8 mouse cellular contexts compared by ENCODE assay signal in the genomic region with DNA sequence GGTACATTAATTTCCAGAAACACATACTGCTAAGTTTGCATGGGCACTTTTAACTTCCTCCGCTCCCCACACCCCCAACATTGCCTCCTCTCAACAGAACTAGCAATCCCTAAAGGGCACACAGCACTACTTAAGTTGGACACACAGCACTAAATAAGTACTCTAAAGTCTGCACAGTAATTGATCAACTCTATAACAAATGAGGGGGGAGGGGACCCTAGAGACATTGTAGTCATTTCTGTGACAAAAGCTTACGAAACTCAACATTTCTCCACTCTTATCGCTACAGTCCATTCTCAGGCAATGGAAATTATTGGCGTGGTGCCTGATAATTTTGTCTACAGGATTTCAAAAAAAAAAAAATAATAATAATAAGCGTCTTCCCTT. TPM values are rescaled to one million over a fixed set of nuclear protein-coding genes. Genes with fewer than 3 reads are reported as not detected.
DNase-seq lines count a peak whose midpoint lies in the region; ATAC-seq and TF ChIP-seq lines count a peak whose summit lies in the region.

No protein-coding gene starts in this region.

- TF ChIP-seq RAD21 in MEL (IDR thresholded peaks at IDR 0.05; ENCODE audit: low read depth, low read length): no peak; the same call in 1 of the 2 replicates

- no peak for TF ChIP-seq CTCF in MEL (IDR thresholded peaks at IDR 0.05 in 2 of 3, conservative IDR thresholded peaks at IDR 0.05 in 1 of 3; ENCODE audit: control insufficient read depth in 1 of 3, insufficient read depth in 1 of 3, low read depth in 2 of 3, low read length in 3 of 3, poor library complexity in 1 of 3, severe bottlenecking in 1 of 3)

- H3K27me3 ChIP-seq in MEL (ENCODE audit: control insufficient read depth in 1 of 2, insufficient read depth in 2 of 2, low read length in 2 of 2): no peaks in the 10 kb centered on the region; a peak in 1 of 4 replicates
- H3K27me3 ChIP-seq in limb, embryonic 13.5 days: no peaks in the 10 kb centered on the region

- TF ChIP-seq POLR2A in MEL (IDR thresholded peaks at IDR 0.05; ENCODE audit: control insufficient read depth in 1 of 2, insufficient read depth in 1 of 2, low read depth in 1 of 2, low read length in 2 of 2, poor library complexity in 1 of 2): no peak

- TF ChIP-seq EP300 in MEL (IDR thresholded peaks at IDR 0.05; ENCODE audit: low read depth in 1 of 2, low read length in 2 of 2): peak; percentile 78 to 84

- WGBS in limb, embryonic 13.5 days: 5% methylated on average over 5 of the region's 5 CpGs

- peak; percentile 29 to 47 for DNase-seq in heart, adult 18-20 months
- DNase-seq in heart, postnatal 25 days (ENCODE audit: low spot score): no peak
- peak; percentile 83 for DNase-seq in MEL (ENCODE audit: low read depth, low spot score)
- DNase-seq in forelimb bud, embryonic 11.5 days (ENCODE audit: low read depth, low spot score): peak; percentile 7
- DNase-seq in retina, postnatal 1 day: peak; percentile 22
- DNase-seq in layer of hippocampus, postnatal 36 days: no peak
- no peak for DNase-seq in right cerebral cortex, postnatal 14 days

- no peaks in the 10 kb centered on the region for H3K79me2 ChIP-seq in MEL (ENCODE audit: control insufficient read depth, insufficient read depth, low read length, poor library complexity)

- H3K9me3 ChIP-seq in MEL (replicated peaks; ENCODE audit: insufficient read depth, low read length): no peaks in the 10 kb centered on the region
- no peaks in the 10 kb centered on the region for H3K9me3 ChIP-seq in limb, embryonic 13.5 days

- H3K9ac ChIP-seq in MEL (ENCODE audit: control insufficient read depth, low read depth, low read length, poor library complexity, severe bottlenecking): no peak overlapping the region
- peak overlapping the region; percentile 82 for H3K9ac ChIP-seq in limb, embryonic 13.5 days

- peak overlapping the region; percentile 87 for H3K4me2 ChIP-seq in limb, embryonic 13.5 days (replicated peaks)

- peaks cover 8 to 27% of the 10 kb centered on the region in 2 experiments for H3K4me1 ChIP-seq in MEL (ENCODE audit: control insufficient read depth in 1 of 2, insufficient read depth in 2 of 2, low read length in 2 of 2)
- H3K4me1 ChIP-seq in limb, embryonic 13.5 days: peaks cover 31% of the 10 kb centered on the region

- ATAC-seq in limb, embryonic 13.5 days (ENCODE audit: low FRiP score, low read depth): no peak

- 0 out of 4 replicates have a peak overlapping the region, but pooled peaks of 1 of the 2 experiments have one; percentile 4 for H3K4me3 ChIP-seq in MEL (ENCODE audit: control insufficient read depth in 1 of 2, insufficient read depth in 1 of 2, low read depth in 2 of 2, low read length in 2 of 2)
- H3K4me3 ChIP-seq in limb, embryonic 13.5 days: peak overlapping the region; percentile 61

- peaks cover 0 to 18% of the 10 kb centered on the region in 2 experiments; a peak in 2 of 4 replicates for H3K36me3 ChIP-seq in MEL (ENCODE audit: control insufficient read depth in 1 of 2, insufficient read depth in 2 of 2, low read length in 2 of 2)
- peaks cover 15% of the 10 kb centered on the region for H3K36me3 ChIP-seq in limb, embryonic 13.5 days

- intact Hi-C loops in heart, postnatal 25 days (cut with DNase I): loop anchor here (1.0 to 5.0 kb wide), 4 partner anchors 52 to 263 kb away; no protein-coding TSS in a partner anchor

- H3K27ac ChIP-seq in MEL (ENCODE audit: control insufficient read depth, low read depth, low read length): no peak overlapping the region
- H3K27ac ChIP-seq in limb, embryonic 13.5 days: peak overlapping the region; percentile 22; the same call in 1 of the 2 replicates

TF ChIP-seq in MEL, 35 proteins besides CTCF, POLR2A, EP300 and RAD21:
- TF ChIP-seq GATA1 (IDR thresholded peaks at IDR 0.05; ENCODE audit: low read depth, low read length) (peak; percentile 86), SIN3A (IDR thresholded peaks at IDR 0.05; ENCODE audit: low read length) (peak; percentile 41; the same call in 1 of the 2 replicates), TAL1 (IDR thresholded peaks at IDR 0.05; ENCODE audit: low read length) (peak; percentile 73), CHD2 (IDR thresholded peaks at IDR 0.05; ENCODE audit: low read length) (0 out of 2 replicates have a peak, but pooled peaks have one; percentile 48), POLR2AphosphoS2 (IDR thresholded peaks at IDR 0.05; ENCODE audit: low read length) (no peak), NELFE (IDR thresholded peaks at IDR 0.05; ENCODE audit: low read depth, low read length) (no peak), MYC (IDR thresholded peaks at IDR 0.05; ENCODE audit: low read depth, low read length) (no peak), MXI1 (IDR thresholded peaks at IDR 0.05; ENCODE audit: low read depth, low read length) (no peak; the same call in 1 of the 2 replicates), ETS1 (IDR thresholded peaks at IDR 0.05; ENCODE audit: low read depth, low read length) (peak; percentile 90), UBTF (IDR thresholded peaks at IDR 0.05; ENCODE audit: borderline replicate concordance, insufficient read depth, low read depth, low read length) (no peak), MYB (IDR thresholded peaks at IDR 0.05; ENCODE audit: low read depth, low read length) (0 out of 2 replicates have a peak, but pooled peaks have one; percentile 7), MAFK (IDR thresholded peaks at IDR 0.05; ENCODE audit: borderline replicate concordance, low read depth, low read length) (0 out of 2 replicates have a peak, but pooled peaks have one; percentile 31), MAZ (IDR thresholded peaks at IDR 0.05; ENCODE audit: low read depth, low read length) (0 out of 2 replicates have a peak, but pooled peaks have one; percentile 34), NRF1 (IDR thresholded peaks at IDR 0.05; ENCODE audit: insufficient read depth, low read depth, low read length, poor library complexity, severe bottlenecking) (no peak), ZNF384 (IDR thresholded peaks at IDR 0.05; ENCODE audit: low read depth, low read length) (peak; percentile 96), HCFC1 (IDR thresholded peaks at IDR 0.05; ENCODE audit: low read depth, low read length) (0 out of 2 replicates have a peak, but pooled peaks have one; percentile 34), RCOR1 (IDR thresholded peaks at IDR 0.05; ENCODE audit: low read depth, low read length) (peak; percentile 98), BHLHE40 (IDR thresholded peaks at IDR 0.05; ENCODE audit: borderline replicate concordance, low read depth, low read length) (peak; percentile 37; the same call in 1 of the 2 replicates), TCF12 (IDR thresholded peaks at IDR 0.05; ENCODE audit: low read depth, low read length) (peak; percentile 87), KAT2A (conservative IDR thresholded peaks at IDR 0.05; ENCODE audit: low read depth, low read length) (no peak)

RNA-seq across cellular contexts. Expression of a gene that starts 0.8 kb away (rescaled TPM):
- 10 to 100 TPM; 66.2 to 69.4 TPM for total RNA-seq in heart, adult 18-20 months (2021)
- total RNA-seq in heart, postnatal 25 days (2021): 10 to 100 TPM; 50.5 to 51.0 TPM
- total RNA-seq in MEL (2012; rRNA removed): 0.08 and 0.10 TPM in 2 replicates
- under 1 TPM in 1 of 2 experiments, not detected in 1; 0.13 TPM for polyA plus RNA-seq in MEL (2012; ENCODE audit: insufficient read depth in 1 of 2, insufficient read length in 2 of 2, low read depth in 1 of 2, low replicate concordance in 2 of 2, missing spikeins in 1 of 2)
- polyA plus RNA-seq in limb, embryonic 13.5 days (2015; fragmentation: Nextera tagmentation; extraction: Ambion mirVana): 23.4 and 23.9 TPM in 2 replicates
- 100 to 1,000 TPM in 1 of 2 experiments, 10 to 100 TPM in 1; 97.0 to 108 TPM for total RNA-seq in layer of hippocampus, postnatal 36 days (2021)

Comparison
In these comparisons a context has a peak if more than half of its experiments do, and no peak if none do; other contexts are left out.
1. DNase-seq: peak in heart, adult 18-20 months (2 of 2), MEL (single experiment), forelimb bud, embryonic 11.5 days (single experiment) and retina, postnatal 1 day (single experiment); none in heart, postnatal 25 days (single experiment), layer of hippocampus, postnatal 36 days (0 of 2) and right cerebral cortex, postnatal 14 days (single experiment).
2. RNA of a gene that starts 0.8 kb away (total RNA-seq): 97.0 to 108 TPM in layer of hippocampus, postnatal 36 days, 66.2 to 69.4 TPM in heart, adult 18-20 months and 50.5 to 51.0 TPM in heart, postnatal 25 days; 0.08 to 0.10 TPM in MEL; every median in the first group is over 10 times any median in the second.